Comparison of ENCODE assay signal across 8 mouse cellular contexts in the genomic region with DNA sequence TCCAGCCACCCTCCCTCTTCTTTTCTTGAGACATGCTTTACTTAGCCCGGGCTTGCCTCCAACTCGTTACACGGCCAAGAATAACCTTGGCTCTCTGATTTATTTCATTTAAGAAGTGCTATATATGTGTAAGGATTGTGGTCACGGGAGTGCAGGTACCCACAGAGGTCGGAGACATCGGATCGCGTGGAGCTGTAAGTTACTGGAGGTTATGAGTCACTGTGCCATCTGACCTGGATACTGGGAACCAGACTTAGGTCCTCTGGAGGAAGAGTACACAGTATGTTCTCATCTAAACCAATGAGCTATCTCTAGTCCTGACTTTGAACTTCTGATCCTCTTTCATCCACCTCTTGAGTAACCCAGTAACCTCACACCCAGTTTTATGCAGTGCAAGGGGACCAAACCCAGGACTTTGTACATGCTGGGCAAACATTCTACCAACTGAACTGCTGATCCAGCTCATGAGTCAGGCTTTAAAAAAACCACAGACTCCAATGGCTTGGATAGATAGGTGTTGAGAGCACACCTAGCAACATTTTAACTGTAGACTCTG. TPM values are rescaled to one million over a fixed set of nuclear protein-coding genes. Genes with fewer than 3 reads are reported as not detected.
DNase-seq lines count a peak whose midpoint lies in the region; ATAC-seq lines count a peak whose summit lies in the region.

No protein-coding gene starts in this region.

- 90% methylated on average over 8 of the region's 8 CpGs for WGBS in midbrain, embryonic 15.5 days
- WGBS in midbrain, embryonic 11.5 days: 93% methylated on average over 8 of the region's 8 CpGs
- 86% methylated on average over 8 of the region's 8 CpGs for WGBS in forebrain, embryonic 13.5 days

- no peaks in the 10 kb centered on the region for H3K9me3 ChIP-seq in midbrain, embryonic 15.5 days
- no peaks in the 10 kb centered on the region for H3K9me3 ChIP-seq in midbrain, embryonic 11.5 days (ENCODE audit: control insufficient read depth, low read length)
- no peaks in the 10 kb centered on the region for H3K9me3 ChIP-seq in forebrain, embryonic 13.5 days (replicated peaks)

- H3K9ac ChIP-seq in midbrain, embryonic 15.5 days: no peak overlapping the region
- H3K9ac ChIP-seq in midbrain, embryonic 11.5 days (ENCODE audit: low read length): no peak overlapping the region
- H3K9ac ChIP-seq in forebrain, embryonic 13.5 days: no peak overlapping the region

- peaks cover 19% of the 10 kb centered on the region for H3K4me1 ChIP-seq in midbrain, embryonic 15.5 days
- peaks cover 7% of the 10 kb centered on the region for H3K4me1 ChIP-seq in midbrain, embryonic 11.5 days (ENCODE audit: control insufficient read depth, insufficient read depth, low read length)
- H3K4me1 ChIP-seq in forebrain, embryonic 13.5 days: peaks cover 36% of the 10 kb centered on the region

- no peaks in the 10 kb centered on the region for H3K27me3 ChIP-seq in midbrain, embryonic 15.5 days (replicated peaks)
- no peaks in the 10 kb centered on the region for H3K27me3 ChIP-seq in midbrain, embryonic 11.5 days (ENCODE audit: control insufficient read depth, insufficient read depth, low read length)
- no peaks in the 10 kb centered on the region for H3K27me3 ChIP-seq in forebrain, embryonic 13.5 days

- H3K36me3 ChIP-seq in midbrain, embryonic 15.5 days (replicated peaks): no peaks in the 10 kb centered on the region
- no peaks in the 10 kb centered on the region for H3K36me3 ChIP-seq in midbrain, embryonic 11.5 days (ENCODE audit: control insufficient read depth, insufficient read depth, low read length)
- H3K36me3 ChIP-seq in forebrain, embryonic 13.5 days (ENCODE audit: poor library complexity, severe bottlenecking): no peaks in the 10 kb centered on the region

- H3K4me3 ChIP-seq in midbrain, embryonic 15.5 days: no peak overlapping the region
- H3K4me3 ChIP-seq in midbrain, embryonic 11.5 days (ENCODE audit: low read depth, low read length): no peak overlapping the region
- H3K4me3 ChIP-seq in forebrain, embryonic 13.5 days: no peak overlapping the region

- H3K4me2 ChIP-seq in midbrain, embryonic 15.5 days: no peak overlapping the region
- no peak overlapping the region for H3K4me2 ChIP-seq in midbrain, embryonic 11.5 days
- H3K4me2 ChIP-seq in forebrain, embryonic 13.5 days: no peak overlapping the region

- peak; percentile 43 to 82 for DNase-seq in adrenal gland, adult (ENCODE audit: inconsistent age in 2 of 2, low spot score in 1 of 2)
- DNase-seq in adrenal gland, adult 18-20 months (ENCODE audit: low spot score in 2 of 2): no peak
- no peak for DNase-seq in midbrain, embryonic 11.5 days (ENCODE audit: low spot score, missing footprints)
- peak; percentile 69 to 91 for DNase-seq in kidney, adult 8-10 months
- peak; percentile 58 to 67 for DNase-seq in right cerebral cortex, postnatal 10 days (ENCODE audit: low spot score in 2 of 2)
- DNase-seq in ovary, postnatal 10 days (ENCODE audit: low spot score): no peak

- H3K27ac ChIP-seq in midbrain, embryonic 15.5 days: no peak overlapping the region
- H3K27ac ChIP-seq in midbrain, embryonic 11.5 days (ENCODE audit: low read depth, low read length): no peak overlapping the region
- no peak overlapping the region for H3K27ac ChIP-seq in forebrain, embryonic 13.5 days

- ATAC-seq in midbrain, embryonic 15.5 days (replicated peaks): 0 out of 2 replicates have a peak, but pooled peaks have one; percentile 5
- ATAC-seq in midbrain, embryonic 11.5 days (ENCODE audit: low FRiP score): no peak
- no peak for ATAC-seq in forebrain, embryonic 13.5 days

RNA-seq across cellular contexts. Expression of a gene that starts 46.8 kb away (rescaled TPM):
- 10 to 100 TPM; 35.5 to 35.8 TPM for total RNA-seq in adrenal gland, adult 18-20 months (2021)
- polyA plus RNA-seq in midbrain, embryonic 15.5 days (2015; fragmentation: Nextera tagmentation; extraction: Ambion mirVana): 48.6 and 52.4 TPM in 2 replicates
- 41.7 and 42.6 TPM in 2 replicates for polyA plus RNA-seq in midbrain, embryonic 11.5 days (2014; fragmentation: Nextera tagmentation; extraction: Ambion mirVana)
- 62.8 TPM in 2 replicates for polyA plus RNA-seq in forebrain, embryonic 13.5 days (2015; fragmentation: Nextera tagmentation; extraction: Ambion mirVana)

Comparison
In these comparisons a context has a peak if more than half of its experiments do, and no peak if none do; other contexts are left out.
1. DNase-seq: peak in adrenal gland, adult (2 of 2), kidney, adult 8-10 months (2 of 2) and right cerebral cortex, postnatal 10 days (2 of 2); none in adrenal gland, adult 18-20 months (0 of 2), midbrain, embryonic 11.5 days (single experiment) and ovary, postnatal 10 days (single experiment).